Mouse (Mus musculus) lung, adult 2 months (tissue): Measurements from ENCODE around the gene Ogfod1.

Experiments used
- CTCF ChIP-seq: fragments of 200-500 bp; IDR thresholded peaks from 2 replicates; pipeline ENCODE4 v1.5.1; 2011; ENCODE audit warnings: mild to moderate bottlenecking, low read length, control low read depth; ENCODE audit not compliant: insufficient read depth
- POLR2A ChIP-seq: fragments of 200-500 bp; IDR thresholded peaks from 2 replicates; pipeline ENCODE4 v1.6.1; 2011; ENCODE audit warnings: low read depth, mild to moderate bottlenecking, control low read depth, low read length, borderline replicate concordance; ENCODE audit errors: extremely low read depth

DNA sequence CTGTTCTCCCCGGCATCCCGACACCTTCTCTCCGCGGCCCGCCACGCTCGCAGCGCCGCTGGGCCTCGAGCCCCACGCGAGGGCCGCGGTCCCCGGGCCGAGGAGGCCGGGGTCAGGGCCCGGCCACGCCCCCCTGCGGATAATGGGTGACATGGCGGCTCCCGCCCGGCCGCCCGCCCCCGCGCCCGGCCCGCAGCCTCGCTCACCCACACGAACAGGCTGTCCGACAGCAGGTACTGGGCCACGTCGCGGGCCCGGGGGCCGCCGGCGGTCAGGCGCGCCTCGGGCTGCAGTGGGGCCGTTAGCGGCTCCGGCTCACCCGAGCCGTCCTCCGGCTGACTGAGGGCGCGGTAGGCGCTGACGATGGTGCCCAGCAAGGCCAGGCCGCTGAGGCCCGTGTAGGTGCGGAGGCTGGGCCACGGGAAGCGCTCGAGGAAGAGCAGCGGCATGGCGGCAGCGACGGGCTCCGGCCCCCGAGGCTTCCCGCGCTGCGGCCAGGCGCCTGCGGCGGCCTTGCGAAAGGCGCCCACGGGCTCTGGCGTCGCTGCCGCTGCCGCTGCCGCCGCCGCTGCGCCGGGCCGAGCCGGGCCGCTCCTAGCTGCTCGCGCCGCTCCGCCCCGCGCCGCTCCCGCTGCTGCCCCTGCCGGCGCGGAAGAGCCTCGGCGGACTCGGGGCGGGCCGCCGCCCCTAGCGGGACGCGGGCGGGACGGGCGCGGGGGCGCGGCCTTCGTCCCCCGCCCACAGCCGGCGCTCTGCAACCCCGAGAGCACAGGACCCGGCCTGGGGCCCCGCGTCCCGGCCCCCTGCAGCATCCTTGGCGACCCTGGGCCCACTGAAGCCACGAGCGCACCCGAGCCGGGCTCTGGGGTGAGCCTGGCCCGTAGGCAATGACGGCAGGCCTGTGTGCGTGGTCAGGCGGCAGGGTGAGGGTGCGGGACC, 24.7 kb upstream of the Ogfod1 start, which contains the start of gene Amfr:
- TF ChIP-seq POLR2A (no peak), CTCF (no peak)
